Mouse (Mus musculus): Measurements from ENCODE around the gene Gm3264.
"Not testable (repeated sequence)": the region's sequence is repeated elsewhere in the genome, so short reads cannot be mapped to it uniquely, and the experiment has no call there.

Gene Gm3264

GRCm38 (mm10) chr14:4855299-4855980 lies at the start of gene Gm3264:
TSS of gene Gm3264 (plus strand) at chr14:4855576.
- not testable (repeated sequence) for DNase-seq (ENCODE audit: low read depth, low spot score)

GRCm38 (mm10) chr14:4806421-4806820 lies 49.0 kb upstream of the Gm3264 start:
- DNase-seq (ENCODE audit: low read depth, low spot score): not testable (repeated sequence)

GRCm38 (mm10) chr14:4821950-4822349 lies 33.4 kb upstream of the Gm3264 start:
- DNase-seq (ENCODE audit: low read depth, low spot score): not testable (repeated sequence)

GRCm38 (mm10) chr14:4837806-4838205 lies 17.6 kb upstream of the Gm3264 start, which contains the start of gene Gm3269:
TSS of gene Gm3269 (plus strand) at chr14:4838106.
- not testable (repeated sequence) for DNase-seq (ENCODE audit: low read depth, low spot score)

GRCm38 (mm10) chr14:4892116-4892515 lies 36.7 kb downstream of the Gm3264 start, which contains the start of gene Gm3278:
TSS of gene Gm3278 (plus strand) at chr14:4892416.
- DNase-seq (ENCODE audit: low read depth, low spot score): not testable (repeated sequence)

Measured in WW6 (cell line).